Mouse (Mus musculus) forebrain, embryonic 15.5 days (tissue): ENCODE data around the gene 5330417C22Rik. TPM values are rescaled to one million over a fixed set of nuclear protein-coding genes. Genes with fewer than 3 reads are reported as not detected.
"Not testable (repeated sequence)": the region's sequence is repeated elsewhere in the genome, so short reads cannot be mapped to it uniquely, and the experiment has no call there.

Experiments used
- ATAC-seq: fragments of 200-750 bp; cut with Nextera tagmentation; replicated peaks from 2 replicates; pipeline ENCODE4 v1.8.0; 2017; ENCODE audit warnings: mild to moderate bottlenecking, moderate TSS enrichment, moderate library complexity
- H3K27ac ChIP-seq: fragments of 300-500 bp; sonication (generic); replicated peaks from 2 replicates; pipeline ENCODE4 v1.5.1; 2015; ENCODE audit warnings: mild to moderate bottlenecking, inconsistent platforms
- H3K27me3 ChIP-seq: fragments of 300-500 bp; sonication (generic); 2 replicates; pipeline ENCODE4 v1.6.1; 2015; ENCODE audit warnings: inconsistent platforms
- H3K36me3 ChIP-seq: fragments of 300-500 bp; sonication (generic); 2 replicates; pipeline ENCODE4 v1.6.1; 2015; ENCODE audit warnings: mild to moderate bottlenecking, inconsistent platforms
- H3K4me1 ChIP-seq: fragments of 300-500 bp; sonication (generic); 2 replicates; pipeline ENCODE4 v1.6.1; 2015; ENCODE audit warnings: inconsistent platforms
- H3K4me2 ChIP-seq: fragments of 300-500 bp; sonication (generic); replicated peaks from 2 replicates; pipeline ENCODE4 v1.6.1; 2015; ENCODE audit warnings: mild to moderate bottlenecking, inconsistent platforms
- H3K4me3 ChIP-seq: fragments of 300-500 bp; sonication (generic); 2 replicates; pipeline ENCODE4 v1.5.1; 2015; ENCODE audit warnings: mild to moderate bottlenecking, inconsistent platforms
- H3K9ac ChIP-seq: fragments of 300-500 bp; sonication (generic); replicated peaks from 2 replicates; pipeline ENCODE4 v1.6.1; 2015; ENCODE audit warnings: mild to moderate bottlenecking, inconsistent platforms
- H3K9me3 ChIP-seq: fragments of 300-500 bp; sonication (generic); 2 replicates; pipeline ENCODE4 v1.6.1; 2016; ENCODE audit warnings: inconsistent platforms
- WGBS: fragments of 180-500 bp; shearing (Covaris S2); methylation state at CpG from one replicate; pipeline ENCODE4 v1.1.7; 2015; ENCODE audit warnings: mixed read lengths; 5-methylcytosine and 5-hydroxymethylcytosine counted together
- polyA plus RNA-seq: library from polyadenylated mRNA; unstranded; fragments of >200 nt; fragmentation: Nextera tagmentation; extraction: Ambion mirVana; gene quantifications from 2 replicates; pipeline ENCODE4 v1.2.1, GENCODE M21; 2015

Gene 5330417C22Rik
- polyA plus RNA-seq, 1 experiment from 2014 or later: 12.9 TPM

DNA sequence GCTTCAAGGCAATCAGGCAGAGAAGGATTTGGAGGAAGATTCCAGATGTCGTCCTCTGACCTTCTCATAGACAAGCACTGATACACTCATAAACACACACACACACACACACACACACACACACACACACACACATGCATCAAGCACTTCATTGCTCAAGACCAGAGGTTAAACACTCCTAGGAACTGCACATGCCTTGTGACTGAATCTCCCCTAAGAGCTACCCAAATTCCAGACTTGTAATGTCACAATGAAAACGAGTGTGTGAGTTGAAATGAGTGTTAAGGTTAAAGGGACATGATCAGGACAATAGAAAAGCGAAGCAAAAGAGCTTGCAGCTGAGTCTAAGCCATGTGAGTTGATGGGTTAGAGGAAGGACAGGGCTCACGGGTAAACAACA is 18.1 kb downstream of the 5330417C22Rik start:
- no peaks in the 10 kb centered on the region for H3K27me3 ChIP-seq
- no peaks in the 10 kb centered on the region for H3K36me3 ChIP-seq
- no peaks in the 10 kb centered on the region for H3K9me3 ChIP-seq
- no peaks in the 10 kb centered on the region for H3K4me1 ChIP-seq
- no peak overlapping the region for H3K4me3 ChIP-seq
- no peak overlapping the region for H3K27ac ChIP-seq
- no peak for ATAC-seq
- H3K9ac ChIP-seq: no peak overlapping the region
- 51% methylated on average over 4 of the region's 4 CpGs for WGBS
- H3K4me2 ChIP-seq: no peak overlapping the region

DNA sequence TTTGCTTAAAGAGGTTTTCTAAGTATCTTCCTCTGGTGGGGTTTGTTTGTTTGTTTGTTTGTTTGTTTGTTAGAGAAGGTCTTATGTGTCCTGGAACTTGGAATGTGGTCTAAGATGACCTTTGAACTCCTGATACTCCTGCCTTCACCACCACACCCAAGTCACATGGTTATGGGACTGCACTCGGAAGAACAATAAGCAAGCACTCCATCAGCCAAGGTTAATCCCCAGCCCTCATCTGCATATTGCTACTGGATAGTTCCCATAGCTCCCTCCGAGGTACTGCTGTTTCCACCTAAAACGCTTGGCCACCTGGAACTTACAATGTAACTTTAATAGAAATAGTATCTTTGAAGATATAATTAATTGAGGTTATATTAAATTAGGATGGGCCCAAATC is 22.9 kb downstream of the 5330417C22Rik start:
- Histone ChIP-seq H3K4me2 (no peak overlapping the region), H3K4me3 (no peak overlapping the region), H3K36me3 (no peaks in the 10 kb centered on the region), H3K27ac (no peak overlapping the region), H3K4me1 (peaks cover 17% of the 10 kb centered on the region), H3K9ac (no peak overlapping the region), H3K27me3 (no peaks in the 10 kb centered on the region), H3K9me3 (no peaks in the 10 kb centered on the region)
- no peak for ATAC-seq
- WGBS: 54% methylated on average over 3 of the region's 3 CpGs

DNA sequence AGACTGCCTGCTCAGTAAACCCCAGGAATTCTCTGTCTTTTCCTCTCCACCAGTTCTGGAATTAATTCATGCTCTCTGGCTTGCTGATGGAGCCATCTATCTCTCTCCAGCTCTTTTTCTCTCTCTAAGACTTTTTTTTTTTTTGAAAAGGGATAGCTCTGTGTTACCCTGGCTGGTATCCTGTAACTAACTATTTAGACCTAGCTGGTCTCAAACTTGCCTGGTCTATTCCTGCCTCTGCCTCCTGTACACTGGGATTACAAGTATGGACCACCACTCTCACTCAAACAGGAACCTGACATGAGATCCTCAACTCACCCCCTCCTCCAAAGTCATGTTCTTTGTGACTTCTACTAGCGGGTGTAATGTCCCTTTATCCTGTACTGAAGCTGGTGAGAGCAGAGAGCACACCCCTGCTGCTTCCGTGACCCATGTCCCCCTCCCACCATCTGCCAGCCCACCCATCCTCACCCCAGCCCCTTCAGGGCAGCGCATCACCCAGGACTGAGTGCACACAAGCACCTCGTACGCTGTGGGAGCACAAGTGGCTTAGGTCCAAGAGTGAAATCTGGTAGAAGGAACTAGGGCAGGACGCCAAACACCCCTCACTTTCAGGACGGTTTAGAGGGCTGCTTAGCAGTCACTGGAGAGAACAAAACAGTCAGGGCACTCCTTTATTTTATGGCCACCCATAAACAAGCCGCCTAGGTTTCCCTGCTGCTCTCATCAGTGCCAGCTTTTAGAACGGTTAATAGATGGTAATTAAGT is 25.4 kb downstream of the 5330417C22Rik start:
- peak; percentile 82 for ATAC-seq
- Histone ChIP-seq H3K9me3 (no peaks in the 10 kb centered on the region), H3K4me1 (peaks cover 17% of the 10 kb centered on the region), H3K27ac (peak overlapping the region; percentile 65), H3K9ac (no peak overlapping the region), H3K4me2 (peak overlapping the region; percentile 15; the same call in 1 of the 2 replicates), H3K27me3 (no peaks in the 10 kb centered on the region), H3K36me3 (no peaks in the 10 kb centered on the region), H3K4me3 (no peak overlapping the region)
- 4% methylated on average over 9 of the region's 9 CpGs for WGBS

DNA sequence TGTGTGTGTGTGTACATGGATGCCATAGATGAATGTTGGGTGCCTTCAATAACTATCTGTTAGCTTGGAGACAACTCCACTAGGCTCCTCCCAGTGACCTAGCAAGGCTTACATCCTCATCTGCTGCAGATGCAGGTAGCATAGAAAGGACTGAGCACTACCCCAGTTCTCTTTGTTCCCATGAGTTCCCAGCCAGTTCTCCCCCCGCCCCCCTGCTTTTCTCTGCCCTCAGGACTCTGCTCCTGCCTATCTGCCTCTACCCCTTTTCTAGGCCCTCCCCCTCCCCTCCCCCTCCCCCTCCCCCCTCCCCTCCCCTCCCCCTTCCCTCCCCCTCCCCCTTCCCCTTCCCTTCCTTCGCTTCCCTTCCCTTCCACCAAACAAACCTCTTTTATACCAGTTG is 26.2 kb downstream of the 5330417C22Rik start:
- ATAC-seq: no peak
- H3K4me1 ChIP-seq: peaks cover 17% of the 10 kb centered on the region
- no peak overlapping the region for H3K9ac ChIP-seq
- H3K9me3 ChIP-seq: no peaks in the 10 kb centered on the region
- no peak overlapping the region for H3K27ac ChIP-seq
- no peak overlapping the region for H3K4me3 ChIP-seq
- no peaks in the 10 kb centered on the region for H3K27me3 ChIP-seq
- H3K36me3 ChIP-seq: no peaks in the 10 kb centered on the region
- 17% methylated on average over 1 of the region's 2 CpGs for WGBS
- no peak overlapping the region for H3K4me2 ChIP-seq

DNA sequence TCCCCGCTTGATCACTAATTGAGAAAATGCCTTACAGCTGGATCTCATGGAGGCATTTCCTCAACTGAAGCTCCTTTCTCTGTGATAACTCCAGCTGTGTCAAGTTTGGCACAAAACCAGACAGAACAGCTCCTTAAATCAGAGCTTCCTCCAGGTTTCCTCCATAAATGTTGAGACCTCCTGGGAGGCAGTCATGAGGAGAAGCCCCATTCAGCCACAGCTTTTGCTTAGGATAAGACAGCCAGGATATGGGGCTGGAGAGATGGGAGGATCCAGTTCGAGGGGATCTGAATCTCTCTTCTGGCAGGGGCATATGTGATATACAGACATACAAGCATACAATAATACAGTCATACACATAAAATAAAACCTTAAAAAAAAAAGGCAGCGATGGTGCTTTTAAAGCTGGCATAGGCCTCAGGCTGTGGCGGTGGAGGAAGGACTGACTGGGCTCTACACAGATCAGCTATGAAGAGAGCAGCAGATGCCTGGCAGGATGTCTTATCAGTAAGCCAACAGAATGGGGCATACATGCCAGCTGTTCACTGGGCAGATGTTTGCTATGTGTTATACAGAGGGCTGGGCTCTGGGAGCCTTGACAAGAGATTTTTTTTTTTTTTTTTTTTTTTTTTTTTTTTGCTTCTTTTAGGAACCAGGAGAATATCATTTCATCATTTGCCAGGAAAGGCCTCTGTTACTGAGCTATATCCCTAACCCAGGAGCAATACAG is 27.4 kb downstream of the 5330417C22Rik start:
- H3K36me3 ChIP-seq: no peaks in the 10 kb centered on the region
- no peak overlapping the region for H3K27ac ChIP-seq
- no peak overlapping the region for H3K4me3 ChIP-seq
- no peak overlapping the region for H3K9ac ChIP-seq
- no peak overlapping the region for H3K4me2 ChIP-seq
- 71% methylated on average over 4 of the region's 4 CpGs for WGBS
- no peaks in the 10 kb centered on the region for H3K27me3 ChIP-seq
- no peak for ATAC-seq
- no peaks in the 10 kb centered on the region for H3K9me3 ChIP-seq
- H3K4me1 ChIP-seq: peaks cover 17% of the 10 kb centered on the region

DNA sequence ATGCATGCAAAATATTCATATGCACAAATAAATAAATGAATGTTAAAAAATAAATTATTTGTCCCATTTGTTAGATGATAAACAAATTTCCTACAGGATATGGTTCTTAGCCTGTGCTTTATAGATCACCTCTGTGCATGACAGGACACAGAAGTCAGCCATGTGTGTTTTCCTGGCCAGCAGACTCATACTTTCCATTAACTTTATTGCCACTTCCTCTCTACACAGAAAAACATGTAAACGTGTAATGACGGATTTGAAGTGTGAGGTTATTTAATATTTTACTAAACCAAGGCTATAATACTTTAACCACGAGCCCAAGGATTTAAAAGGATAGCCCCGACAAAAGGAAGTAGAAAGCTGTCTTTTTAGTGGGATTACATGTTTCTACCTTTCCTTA is 32.4 kb downstream of the 5330417C22Rik start:
- Histone ChIP-seq H3K27ac (no peak overlapping the region), H3K9me3 (no peaks in the 10 kb centered on the region), H3K9ac (no peak overlapping the region), H3K27me3 (no peaks in the 10 kb centered on the region), H3K36me3 (no peaks in the 10 kb centered on the region), H3K4me1 (no peaks in the 10 kb centered on the region), H3K4me2 (no peak overlapping the region), H3K4me3 (no peak overlapping the region)
- ATAC-seq: no peak
- 91% methylated on average over 4 of the region's 4 CpGs for WGBS

DNA sequence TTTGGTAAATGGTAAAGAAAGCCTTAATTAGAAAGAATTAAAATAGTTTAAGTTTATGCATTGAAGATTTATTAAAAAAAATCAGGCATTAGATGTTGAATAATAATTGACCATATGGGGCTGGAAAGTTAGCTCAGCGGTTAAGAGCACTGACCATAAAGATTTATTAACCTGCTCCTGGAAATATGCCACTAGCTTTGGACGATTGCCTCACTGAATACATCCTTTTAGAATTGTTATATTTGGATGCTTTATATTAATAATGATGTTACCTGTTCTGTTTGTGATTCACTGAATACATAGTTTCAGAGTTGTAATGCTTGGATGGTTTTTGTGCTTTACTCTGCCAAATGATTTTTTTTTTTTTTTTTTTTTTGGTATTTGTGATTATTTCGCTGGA is 34.9 kb downstream of the 5330417C22Rik start:
- H3K27ac ChIP-seq, H3K4me2 ChIP-seq, H3K9ac ChIP-seq, H3K9me3 ChIP-seq, H3K36me3 ChIP-seq, H3K4me1 ChIP-seq, H3K4me3 ChIP-seq, H3K27me3 ChIP-seq, ATAC-seq: not testable (repeated sequence)
- 82% methylated on average over 3 of the region's 3 CpGs for WGBS

DNA sequence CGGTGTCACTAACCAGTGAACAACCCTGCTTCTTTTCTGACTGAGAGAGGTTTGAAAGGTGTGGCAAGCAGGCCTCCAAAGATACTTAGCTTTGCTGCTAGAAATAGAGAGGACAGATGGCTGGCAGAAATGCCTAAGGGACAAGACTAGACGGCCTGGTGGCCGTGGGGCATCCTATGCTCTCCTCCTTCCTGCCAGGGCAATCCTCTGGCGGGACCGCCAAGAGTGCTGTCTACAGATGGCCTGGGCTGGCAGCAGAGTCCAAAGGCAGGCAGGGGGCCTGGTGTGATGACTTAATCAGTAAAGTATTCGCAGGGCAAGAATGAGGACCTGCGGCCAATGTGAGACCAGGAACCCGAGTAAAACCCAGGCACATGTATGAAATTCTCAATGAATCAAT is 36.5 kb downstream of the 5330417C22Rik start:
- Histone ChIP-seq H3K27ac (no peak overlapping the region), H3K4me3 (no peak overlapping the region), H3K9me3 (no peaks in the 10 kb centered on the region), H3K9ac (no peak overlapping the region), H3K36me3 (no peaks in the 10 kb centered on the region), H3K4me1 (0 out of 2 replicates have a peak, but pooled peaks cover 7% of the 10 kb centered on the region), H3K4me2 (no peak overlapping the region), H3K27me3 (no peaks in the 10 kb centered on the region)
- 62% methylated on average over 8 of the region's 8 CpGs for WGBS
- no peak for ATAC-seq

DNA sequence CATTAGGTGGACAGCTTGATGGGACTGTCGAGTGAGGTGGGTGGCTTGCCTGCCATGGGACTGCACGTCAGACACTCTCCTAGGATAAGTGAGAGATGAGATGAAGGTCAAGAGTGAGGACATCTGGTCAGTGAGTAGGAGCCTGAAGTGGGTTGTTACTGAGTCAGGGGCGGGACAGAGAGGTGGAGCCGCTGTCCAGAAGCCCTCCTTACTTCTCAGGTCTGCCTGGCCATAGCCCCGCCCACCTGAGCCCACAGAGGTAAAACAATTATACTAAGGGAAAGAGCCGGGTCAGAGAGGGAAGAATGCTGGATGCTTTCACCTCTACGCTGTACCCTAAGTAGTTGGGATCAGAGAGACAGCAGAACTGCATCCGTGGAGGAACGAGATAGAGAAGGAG is 38.7 kb downstream of the 5330417C22Rik start:
- H3K27me3 ChIP-seq: no peaks in the 10 kb centered on the region
- H3K4me1 ChIP-seq: 0 out of 2 replicates have a peak, but pooled peaks cover 7% of the 10 kb centered on the region
- no peak for ATAC-seq
- H3K27ac ChIP-seq: no peak overlapping the region
- H3K9ac ChIP-seq: no peak overlapping the region
- WGBS: 44% methylated on average over 9 of the region's 9 CpGs
- H3K9me3 ChIP-seq: no peaks in the 10 kb centered on the region
- H3K4me3 ChIP-seq: no peak overlapping the region
- no peaks in the 10 kb centered on the region for H3K36me3 ChIP-seq
- no peak overlapping the region for H3K4me2 ChIP-seq

DNA sequence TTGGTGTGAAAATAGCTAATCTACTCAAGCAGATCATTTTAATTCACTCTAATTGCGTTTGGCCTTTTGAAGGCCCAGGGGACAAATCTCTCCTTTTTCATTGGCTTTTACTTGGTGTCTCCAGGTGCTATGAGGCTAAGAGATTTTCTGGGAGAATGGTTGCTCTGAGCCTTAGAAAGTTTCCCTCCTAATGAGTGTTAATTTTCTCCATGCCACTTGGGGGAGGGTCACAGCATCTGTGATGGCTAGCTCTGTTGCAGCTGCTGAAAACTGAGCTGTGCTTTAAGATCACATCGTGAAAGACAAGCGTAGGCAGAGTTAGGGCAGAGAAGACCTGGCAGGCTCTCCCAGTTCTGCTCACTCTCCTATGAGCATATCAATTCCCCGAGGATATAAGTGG is 40.9 kb downstream of the 5330417C22Rik start:
- H3K9me3 ChIP-seq: no peaks in the 10 kb centered on the region
- no peak overlapping the region for H3K4me3 ChIP-seq
- H3K27ac ChIP-seq: no peak overlapping the region
- no peaks in the 10 kb centered on the region for H3K36me3 ChIP-seq
- no peak overlapping the region for H3K4me2 ChIP-seq
- H3K27me3 ChIP-seq: no peaks in the 10 kb centered on the region
- H3K9ac ChIP-seq: no peak overlapping the region
- WGBS: 9% methylated on average over 4 of the region's 4 CpGs
- H3K4me1 ChIP-seq: 0 out of 2 replicates have a peak, but pooled peaks cover 7% of the 10 kb centered on the region
- ATAC-seq: 0 out of 2 replicates have a peak, but pooled peaks have one; percentile 11

DNA sequence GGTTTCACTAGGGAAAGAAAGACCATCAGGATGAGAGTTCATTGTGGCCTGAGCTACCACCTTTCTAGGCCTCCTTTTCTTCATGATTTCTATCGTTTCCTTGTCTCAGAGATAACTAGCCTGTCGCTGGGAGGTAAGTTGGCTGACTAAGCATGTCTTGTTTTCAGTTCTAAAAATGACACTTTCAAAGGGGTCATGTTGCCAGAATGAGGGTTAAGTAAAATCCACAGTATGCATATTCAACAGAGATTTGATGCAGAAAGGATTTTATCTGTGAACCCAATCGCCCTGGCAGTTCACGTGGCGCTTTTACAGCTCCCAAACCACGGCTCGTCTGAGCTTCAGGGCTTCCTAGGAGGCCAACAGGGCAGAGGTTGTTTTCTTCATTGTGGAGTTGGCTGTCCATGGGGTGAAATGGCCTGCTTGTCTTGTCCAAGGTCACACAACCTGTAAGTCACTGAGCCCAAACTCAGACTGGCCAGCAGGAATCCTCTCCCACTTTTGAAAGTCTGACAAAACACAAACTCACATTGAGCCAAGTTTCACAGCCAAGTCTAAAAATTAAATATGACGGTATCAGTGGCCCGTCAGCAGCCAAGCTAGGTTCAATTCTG is 41.4 kb downstream of the 5330417C22Rik start:
- no peaks in the 10 kb centered on the region for H3K36me3 ChIP-seq
- H3K27ac ChIP-seq: no peak overlapping the region
- WGBS: 47% methylated on average over 9 of the region's 9 CpGs
- 0 out of 2 replicates have a peak, but pooled peaks cover 7% of the 10 kb centered on the region for H3K4me1 ChIP-seq
- no peak overlapping the region for H3K4me3 ChIP-seq
- ATAC-seq: no peak
- no peaks in the 10 kb centered on the region for H3K9me3 ChIP-seq
- no peak overlapping the region for H3K4me2 ChIP-seq
- H3K27me3 ChIP-seq: no peaks in the 10 kb centered on the region
- no peak overlapping the region for H3K9ac ChIP-seq

DNA sequence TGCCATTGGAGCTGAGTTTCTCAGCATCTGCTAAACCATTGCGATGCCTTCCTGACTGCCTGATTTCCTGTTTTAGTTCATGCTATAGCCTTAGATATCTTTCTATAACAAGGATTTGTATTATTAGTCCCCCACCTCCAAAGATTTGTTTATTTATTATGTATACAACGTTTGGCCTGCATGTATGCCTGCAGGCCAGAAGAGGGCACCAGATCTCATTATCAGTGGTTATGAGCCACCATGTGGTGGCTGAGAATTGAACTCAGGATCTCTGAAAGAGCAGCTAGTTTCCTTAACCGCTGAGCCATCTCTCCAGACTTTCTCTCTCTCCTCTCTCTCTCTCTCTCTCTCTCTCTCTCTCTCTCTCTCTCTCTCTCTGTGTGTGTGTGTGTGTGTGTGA is 46.4 kb downstream of the 5330417C22Rik start:
- WGBS: 47% methylated on average over 3 of the region's 3 CpGs
- no peak for ATAC-seq
- H3K4me1 ChIP-seq: no peaks in the 10 kb centered on the region

More for the DNA sequence above, 46.4 kb downstream of the 5330417C22Rik start:
- no peak overlapping the region for H3K9ac ChIP-seq
- no peak overlapping the region for H3K4me3 ChIP-seq
- H3K27ac ChIP-seq: no peak overlapping the region
- no peak overlapping the region for H3K4me2 ChIP-seq
- no peaks in the 10 kb centered on the region for H3K36me3 ChIP-seq
- H3K9me3 ChIP-seq: no peaks in the 10 kb centered on the region
- no peaks in the 10 kb centered on the region for H3K27me3 ChIP-seq
